Mouse (Mus musculus) frontal cortex, postnatal 25 days (tissue): ENCODE measurements around the gene Gls.
A peak's percentile ranks its signal among the peaks of the same experiment; 100 is the strongest.

Experiments
- DNase-seq, 2 experiments: peaks; one replicate each; pipeline ENCODE4 v3.0.0; 2022; ENCODE audit warnings: low spot score in 2 of 2

Gls gene

DNA sequence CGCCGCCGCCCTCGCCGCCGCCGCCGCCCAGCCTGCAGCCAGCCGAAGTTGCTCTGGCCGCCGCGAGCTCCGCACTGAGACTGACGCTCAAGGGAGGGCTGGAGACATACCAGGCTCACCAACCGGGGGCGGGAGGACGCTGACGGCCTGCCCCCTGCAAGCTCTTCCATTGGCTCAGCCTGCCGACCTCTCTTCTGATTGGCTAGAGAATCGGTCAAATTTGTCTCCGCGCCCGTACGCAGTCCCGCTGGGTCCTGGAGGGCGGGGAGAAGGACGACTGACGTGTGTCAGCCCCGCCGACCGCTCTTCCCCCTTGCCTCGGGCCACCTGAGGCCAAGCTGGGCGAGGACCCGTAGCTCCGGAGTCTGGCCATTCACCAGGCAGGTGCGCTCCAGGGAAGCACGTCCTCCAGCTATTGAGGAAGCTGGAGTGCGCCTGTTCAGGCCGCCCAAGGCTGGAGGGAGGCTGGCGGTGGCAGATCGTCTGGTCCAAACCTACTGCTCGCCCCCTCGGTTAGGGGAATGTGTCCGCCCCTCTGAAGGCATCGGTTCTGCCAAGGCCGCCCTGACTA is at the start of gene Gls:
TSS of gene Gls (minus strand) at position 90 of the 571 bp plus-strand sequence.
- peak; percentile 86 to 92 for DNase-seq

DNA sequence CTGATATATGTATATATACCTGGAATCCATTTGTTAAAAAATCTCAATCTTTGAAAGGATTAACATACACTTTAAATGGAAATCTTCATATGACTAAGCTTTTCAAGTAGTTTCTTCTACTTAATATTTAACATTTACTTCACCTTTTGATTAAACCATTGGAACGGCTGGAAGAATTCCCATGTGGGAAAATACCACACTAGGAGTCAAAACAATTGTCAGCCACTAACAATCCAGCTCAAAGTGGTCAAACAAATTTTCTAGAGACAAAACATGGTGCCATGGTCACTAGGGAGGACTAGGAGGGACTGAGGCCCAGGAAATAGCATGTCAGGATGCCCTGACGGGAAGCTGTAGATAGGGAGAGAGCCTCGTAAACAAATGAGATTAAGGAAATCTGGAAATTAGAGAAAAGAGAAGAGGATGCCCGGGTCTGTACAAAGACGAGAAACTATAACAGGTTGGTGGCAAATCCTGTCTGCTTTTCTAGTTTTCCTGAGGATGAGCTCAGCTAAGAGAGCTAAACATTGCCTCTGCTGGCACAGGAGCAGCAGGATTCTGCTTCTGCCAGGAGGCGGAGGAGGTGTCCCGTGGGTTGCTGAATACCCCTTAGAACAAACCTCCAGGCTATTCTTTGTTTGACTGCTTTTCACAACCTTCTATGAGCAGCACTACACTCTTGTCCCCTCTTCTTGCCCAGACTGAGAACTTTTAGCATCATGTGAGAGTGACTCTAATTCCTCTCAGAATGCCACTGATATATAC is 47.0 kb upstream of the Gls start:
- DNase-seq, result peak in 1 of 2 experiments; percentile 28

DNA sequence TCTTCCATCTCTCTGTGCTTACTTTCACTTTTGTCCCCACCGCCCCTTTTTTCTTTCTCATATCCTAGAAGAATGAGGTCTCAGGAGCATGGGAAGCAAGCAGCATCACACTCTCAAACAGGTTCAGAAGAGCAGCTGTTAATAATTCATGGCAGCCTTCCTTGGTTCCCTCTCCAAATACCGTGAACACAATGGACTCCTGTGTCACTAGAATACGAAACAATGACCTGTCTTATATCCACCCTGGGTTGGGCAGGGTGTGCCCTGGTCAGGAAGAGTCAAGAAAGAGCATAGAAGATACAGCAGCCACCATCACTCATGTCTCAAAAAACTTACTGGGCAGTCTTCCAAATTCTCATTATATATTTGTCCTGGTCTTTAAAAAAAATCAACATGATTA is 46.3 kb upstream of the Gls start:
- no peak for DNase-seq

DNA sequence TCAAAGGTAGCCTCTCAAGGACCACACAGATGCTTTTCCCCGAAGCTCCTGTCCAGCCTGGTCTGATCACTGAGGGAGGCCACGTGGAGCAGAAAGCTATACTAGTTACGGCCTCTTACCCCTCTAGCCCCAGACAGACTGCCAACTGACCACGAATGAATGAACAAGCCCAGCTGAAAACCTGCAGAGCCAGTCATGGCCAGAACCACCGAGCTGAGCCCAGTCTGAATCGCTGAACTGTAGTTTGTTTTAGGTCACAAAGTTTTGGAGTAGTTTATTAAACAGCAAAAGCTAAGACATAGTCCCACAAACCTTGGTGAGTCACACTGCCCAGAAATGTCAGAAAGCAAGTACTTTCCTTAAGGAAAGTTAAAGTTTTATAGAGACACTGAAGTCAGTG is 45.0 kb upstream of the Gls start:
- no peak for DNase-seq

- no peak for DNase-seq
Measured at GRCm38 (mm10) chr1:52274210-52274609, 41.2 kb upstream of the Gls start.

DNA sequence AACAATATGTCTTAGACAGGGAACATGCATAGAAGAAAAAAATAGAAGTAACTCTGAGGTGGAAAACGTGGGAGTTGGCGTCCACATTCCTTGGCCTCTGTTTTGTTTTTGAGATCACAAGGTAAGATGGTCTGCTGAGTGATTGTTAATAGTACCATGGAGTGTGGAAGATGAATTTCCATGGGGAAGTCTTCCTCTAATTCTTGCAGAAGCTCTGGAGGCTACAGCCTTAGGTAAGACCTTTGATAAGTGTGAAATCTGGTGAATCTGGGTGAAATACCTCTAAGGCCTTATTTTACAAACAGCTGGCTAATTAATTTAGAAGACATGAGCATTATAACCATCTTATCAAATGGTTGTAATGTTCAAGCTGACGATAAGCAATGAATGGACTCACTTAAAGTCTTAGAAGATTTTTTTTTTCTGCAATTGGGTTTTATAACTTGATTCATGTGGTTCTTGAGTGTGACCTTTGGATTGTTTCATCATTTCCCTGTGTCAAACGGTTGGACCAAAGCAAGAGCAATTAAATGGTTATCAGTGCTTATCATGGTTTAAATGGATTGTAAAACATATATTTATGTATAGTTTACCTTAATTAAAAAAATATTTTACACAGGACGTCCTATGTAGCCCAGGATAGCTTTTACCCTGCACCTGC is 39.1 kb upstream of the Gls start:
- DNase-seq, result no peak

DNA sequence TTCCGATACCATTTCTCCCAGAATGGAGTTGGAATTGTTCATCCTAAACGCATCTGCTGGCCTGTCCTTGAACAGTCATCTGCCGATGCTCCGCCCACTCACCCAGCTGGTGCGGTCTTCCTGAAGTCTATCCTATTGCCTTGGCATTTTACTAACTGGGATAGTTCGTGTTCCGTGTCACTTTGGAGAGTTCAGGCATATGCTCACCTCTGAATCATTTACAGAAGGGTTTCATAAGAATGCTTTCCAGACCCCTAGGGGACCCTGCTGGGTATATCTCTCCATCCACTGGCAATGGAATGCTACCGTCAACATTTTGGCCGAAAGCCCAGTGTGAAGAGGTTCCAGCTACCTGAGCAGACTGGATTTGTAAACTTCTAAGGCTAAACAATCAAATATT is 37.3 kb upstream of the Gls start:
- no peak for DNase-seq

- DNase-seq, result no peak
Measured at GRCm38 (mm10) chr1:52269596-52269995, 36.6 kb upstream of the Gls start.

DNA sequence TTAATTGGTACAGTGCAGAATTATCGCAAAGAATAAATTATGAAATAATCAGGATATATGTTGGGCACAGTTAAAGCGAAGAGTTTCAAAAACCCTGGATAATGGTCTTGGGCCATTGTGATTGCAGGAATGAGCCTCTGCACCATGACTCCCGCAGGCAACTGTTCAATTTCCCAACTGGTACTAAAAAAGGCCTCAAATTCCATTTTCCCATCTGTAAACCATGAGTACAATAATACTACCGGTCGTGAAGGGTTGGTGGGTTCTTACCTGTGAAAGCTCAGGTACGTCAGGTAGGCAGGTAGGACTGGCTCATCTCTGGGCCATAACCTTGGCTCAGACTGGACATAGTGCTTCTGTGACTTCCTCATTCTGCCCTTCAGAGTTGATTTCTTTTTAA is 35.0 kb upstream of the Gls start:
- no peak for DNase-seq

- DNase-seq, result no peak
Measured at GRCm38 (mm10) chr1:52267606-52268005, 34.6 kb upstream of the Gls start.

- DNase-seq, result no peak
Measured at GRCm38 (mm10) chr1:52265886-52266516, 33.0 kb upstream of the Gls start.

GRCm38 (mm10) chr1:52264290-52264689 is 31.3 kb upstream of the Gls start:
- DNase-seq, result no peak

GRCm38 (mm10) chr1:52260354-52261090 is 27.5 kb upstream of the Gls start:
- DNase-seq, result no peak

GRCm38 (mm10) chr1:52258006-52258749 is 25.1 kb upstream of the Gls start:
- DNase-seq, result no peak

GRCm38 (mm10) chr1:52256916-52257315 is 23.9 kb upstream of the Gls start:
- DNase-seq, result no peak

DNA sequence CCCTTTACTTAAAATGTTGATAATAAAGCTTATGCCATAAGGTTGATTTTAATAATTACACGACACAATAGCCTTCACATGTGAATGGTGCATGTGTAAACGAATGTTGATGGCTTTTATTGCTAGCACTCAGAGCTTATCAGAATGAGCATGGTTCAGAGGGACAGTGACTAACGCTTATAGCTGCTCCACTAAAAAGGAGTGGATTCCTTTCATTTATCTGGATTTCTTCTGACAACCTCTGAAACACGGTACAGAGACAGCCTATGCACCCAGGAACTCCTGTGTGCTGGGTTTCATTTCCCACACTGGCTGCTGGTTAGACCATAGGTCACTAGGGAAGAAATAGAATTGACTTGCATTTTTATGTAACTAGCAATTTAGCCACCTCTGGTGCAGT is 23.2 kb upstream of the Gls start:
- no peak for DNase-seq

- DNase-seq, result no peak
Measured at GRCm38 (mm10) chr1:52254411-52254810, 21.4 kb upstream of the Gls start.

GRCm38 (mm10) chr1:52253386-52253785 is 20.4 kb upstream of the Gls start:
- DNase-seq, result no peak

DNA sequence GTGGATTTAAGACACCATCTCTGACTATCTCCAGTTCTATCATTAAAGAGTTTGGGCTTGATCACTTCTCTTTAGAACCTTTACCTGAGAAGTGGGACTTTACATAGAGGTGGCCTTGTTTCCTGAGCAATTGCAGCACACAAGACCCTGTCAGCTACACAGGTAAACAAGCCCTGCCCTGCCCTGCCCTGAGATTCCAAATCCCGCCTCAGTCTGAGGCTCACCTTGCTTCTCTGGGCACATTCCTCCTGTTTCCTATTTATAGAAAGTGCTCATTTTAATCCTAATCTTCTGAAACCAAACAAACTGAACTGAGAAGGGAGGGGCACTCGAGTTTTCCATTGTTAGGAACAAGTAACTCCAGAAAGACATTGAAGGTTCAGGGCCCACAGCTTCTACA is 19.4 kb upstream of the Gls start:
- DNase-seq, result no peak

DNA sequence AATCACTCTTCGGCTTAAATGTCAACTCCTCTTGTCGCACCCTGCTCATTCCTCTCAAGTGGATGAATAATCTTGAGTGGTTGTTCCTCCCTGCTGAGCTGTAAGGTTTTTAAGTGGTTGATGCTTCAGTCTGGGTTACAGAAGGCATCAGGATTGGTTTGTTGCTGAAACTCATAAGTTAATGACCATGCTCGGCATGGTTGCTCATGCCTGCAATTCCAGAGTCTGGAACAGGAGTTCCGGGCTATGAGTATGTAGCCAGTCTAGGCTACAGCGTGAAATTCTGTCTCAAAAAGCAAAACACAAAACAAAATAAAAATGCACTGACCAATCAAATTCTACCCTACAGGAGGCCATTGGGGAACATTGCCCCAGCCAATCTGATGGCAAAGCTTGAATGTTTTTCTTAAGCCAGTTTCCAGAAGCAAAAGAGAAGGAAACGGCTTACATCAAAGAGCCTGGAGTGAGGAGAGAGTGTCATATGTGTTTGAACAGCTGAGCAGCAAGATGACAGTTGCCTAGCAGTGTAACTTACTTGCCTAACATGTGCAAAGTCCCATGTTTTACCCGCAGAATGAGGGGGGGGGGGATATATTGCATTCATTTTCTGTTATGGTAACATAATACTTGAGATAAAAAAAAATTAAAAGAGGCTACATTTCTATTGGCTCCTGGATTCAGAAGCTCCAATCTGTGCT is 18.2 kb upstream of the Gls start:
- no peak for DNase-seq
